Mouse (Mus musculus): ENCODE results near the gene Nfasc.

Nfasc gene

DNA sequence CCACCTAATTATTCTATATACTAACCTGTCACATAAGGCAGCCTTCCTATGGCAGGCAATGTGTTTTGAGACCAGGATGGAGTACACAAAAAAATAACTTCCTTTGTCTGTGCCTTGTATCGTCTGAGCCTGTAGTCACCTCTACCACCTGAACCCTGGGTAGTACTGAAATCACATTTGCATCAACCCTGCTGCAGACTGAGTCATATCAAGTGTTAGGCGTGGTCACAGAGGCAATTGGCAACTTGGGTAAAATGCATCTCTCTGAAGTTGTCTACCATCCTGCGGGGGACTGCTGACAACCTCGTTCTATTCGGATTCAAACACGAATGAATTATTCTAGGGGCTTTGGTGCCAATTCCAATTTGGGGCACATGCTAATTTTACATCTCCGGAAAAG lies 161.5 kb downstream of the Nfasc start:
- no peak for DNase-seq

DNA sequence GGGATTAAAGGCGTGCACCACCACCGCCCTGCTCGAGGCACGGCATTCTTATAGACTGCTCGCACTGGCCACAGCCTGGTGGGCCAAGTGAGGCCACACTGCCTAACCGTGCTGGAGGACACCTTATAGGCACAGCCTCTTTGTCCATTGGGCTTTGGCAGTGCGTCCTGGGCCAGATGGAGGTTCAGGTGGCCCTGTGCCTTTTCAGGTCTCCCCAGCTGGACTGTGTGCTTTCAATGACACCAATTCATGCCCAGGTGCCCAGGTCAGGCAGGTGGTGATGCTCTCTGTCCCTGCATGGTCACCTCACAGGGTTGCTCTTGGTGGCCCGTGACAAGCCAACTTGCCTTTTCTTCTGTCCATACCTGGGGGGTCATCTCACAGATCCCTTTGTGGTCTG lies 164.8 kb downstream of the Nfasc start:
- DNase-seq = no peak

DNA sequence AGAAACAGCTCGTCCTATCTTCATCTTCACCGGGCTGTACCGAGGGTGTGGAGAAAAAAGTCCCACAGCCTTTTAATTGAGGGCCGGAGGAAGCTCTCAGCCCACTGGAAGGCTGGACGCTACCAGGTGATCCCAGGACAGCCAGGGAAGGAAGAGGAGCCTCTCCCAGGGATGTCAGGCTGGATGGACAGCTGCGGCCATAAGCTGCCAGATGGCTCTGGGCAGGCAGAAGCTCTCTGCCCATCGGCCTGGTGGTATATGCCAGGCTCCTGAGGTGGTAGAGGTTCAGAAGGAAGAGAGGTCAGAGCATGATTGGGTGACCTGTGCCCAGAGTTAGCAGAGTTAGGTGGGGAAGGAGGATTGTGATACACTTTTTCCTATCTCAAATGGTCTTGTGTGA lies 168.7 kb downstream of the Nfasc start:
- DNase-seq = no peak

DNA sequence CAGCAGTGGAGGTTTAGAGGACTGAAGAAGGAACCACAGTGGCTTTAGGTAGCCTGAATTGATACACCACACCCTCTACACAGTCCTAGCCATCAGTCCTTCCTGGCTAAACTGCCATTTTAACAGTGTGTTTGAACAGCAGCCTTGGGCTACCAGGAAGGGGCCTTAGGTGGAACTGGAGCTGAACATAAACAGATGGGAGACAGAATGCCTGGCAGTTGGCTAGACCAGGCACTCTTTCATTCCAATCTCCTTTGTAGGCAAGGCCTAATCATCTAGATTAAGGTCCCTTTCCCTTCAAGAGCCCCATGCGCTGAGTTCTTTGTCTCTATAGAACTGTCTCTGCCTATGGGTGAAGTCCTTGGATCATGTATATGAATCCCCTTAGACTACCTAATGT lies 170.0 kb downstream of the Nfasc start:
- DNase-seq = no peak

DNA sequence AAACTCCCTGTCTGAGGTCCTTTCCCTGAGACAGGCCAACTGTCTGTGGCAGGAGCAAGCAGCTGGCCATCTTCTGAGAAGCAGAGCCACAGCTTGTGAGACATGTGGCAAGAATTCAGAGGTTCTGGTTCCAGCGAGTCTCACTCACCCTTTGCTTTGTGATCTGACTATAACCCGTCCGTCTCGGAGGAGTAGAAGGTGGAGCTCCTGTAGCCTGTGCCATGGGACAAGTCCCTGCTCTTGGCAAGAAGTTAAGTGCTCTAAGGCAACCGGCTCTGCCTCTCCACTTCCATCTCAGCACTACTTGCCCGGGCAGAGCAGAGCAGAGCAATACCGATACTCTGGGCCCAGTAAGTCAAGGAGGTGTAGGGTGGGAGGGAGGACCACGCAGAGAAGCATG lies 170.7 kb downstream of the Nfasc start:
- DNase-seq = no peak

DNA sequence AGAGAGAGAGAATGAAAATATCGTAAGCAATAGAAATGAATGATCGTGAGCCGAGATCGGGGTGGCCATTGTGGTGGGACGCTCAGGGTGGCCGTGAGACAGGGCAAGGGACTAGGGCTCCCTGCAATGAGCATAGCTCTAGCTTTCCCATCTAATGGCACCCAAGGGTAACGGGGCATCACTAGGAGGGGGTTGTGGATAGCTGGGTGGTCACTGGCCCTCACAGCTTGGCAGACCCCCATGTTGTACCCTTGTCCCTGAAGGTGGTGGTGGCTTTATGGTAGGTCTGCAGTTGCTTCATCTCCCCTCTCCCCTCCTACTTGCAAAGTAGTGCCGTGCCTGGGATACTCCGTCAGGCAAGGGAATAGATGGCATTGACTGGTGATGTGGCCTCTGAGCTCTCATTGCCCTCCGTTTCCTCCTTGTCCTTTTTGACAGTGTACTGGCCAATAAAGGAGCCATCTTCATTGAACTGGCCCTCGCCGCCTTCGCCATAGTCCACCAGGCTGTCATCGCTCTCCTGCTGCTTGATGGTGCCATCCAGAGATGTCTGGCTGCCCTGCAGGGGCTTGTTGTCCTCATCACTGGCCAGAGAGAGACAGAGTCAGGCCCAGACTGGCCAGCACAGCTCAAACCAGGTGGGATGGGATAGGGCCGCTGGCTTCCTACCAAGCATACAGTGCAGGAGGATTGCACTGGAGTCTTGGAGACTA lies 171.4 kb downstream of the Nfasc start:
- no peak for DNase-seq

DNA sequence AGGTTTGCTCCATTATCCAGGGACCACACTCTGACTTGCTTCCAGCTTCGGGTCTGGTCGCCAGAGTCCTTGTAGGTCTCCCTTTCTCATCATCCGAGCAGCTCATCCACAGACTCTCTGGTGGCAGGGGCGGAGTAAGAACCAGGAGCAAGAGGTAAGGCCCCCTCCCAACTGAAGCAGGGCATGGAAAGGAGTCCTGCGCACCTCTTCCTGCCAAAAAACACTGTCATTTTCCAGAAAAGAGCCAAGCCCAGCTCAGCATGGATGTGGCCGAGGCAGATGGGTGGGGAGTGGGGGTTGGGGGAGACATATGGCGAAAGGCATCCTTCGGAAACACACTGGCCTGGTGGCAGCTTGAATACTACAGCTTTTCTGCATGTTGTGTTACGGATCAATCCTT lies 172.1 kb downstream of the Nfasc start:
- DNase-seq = peak; percentile 56

DNA sequence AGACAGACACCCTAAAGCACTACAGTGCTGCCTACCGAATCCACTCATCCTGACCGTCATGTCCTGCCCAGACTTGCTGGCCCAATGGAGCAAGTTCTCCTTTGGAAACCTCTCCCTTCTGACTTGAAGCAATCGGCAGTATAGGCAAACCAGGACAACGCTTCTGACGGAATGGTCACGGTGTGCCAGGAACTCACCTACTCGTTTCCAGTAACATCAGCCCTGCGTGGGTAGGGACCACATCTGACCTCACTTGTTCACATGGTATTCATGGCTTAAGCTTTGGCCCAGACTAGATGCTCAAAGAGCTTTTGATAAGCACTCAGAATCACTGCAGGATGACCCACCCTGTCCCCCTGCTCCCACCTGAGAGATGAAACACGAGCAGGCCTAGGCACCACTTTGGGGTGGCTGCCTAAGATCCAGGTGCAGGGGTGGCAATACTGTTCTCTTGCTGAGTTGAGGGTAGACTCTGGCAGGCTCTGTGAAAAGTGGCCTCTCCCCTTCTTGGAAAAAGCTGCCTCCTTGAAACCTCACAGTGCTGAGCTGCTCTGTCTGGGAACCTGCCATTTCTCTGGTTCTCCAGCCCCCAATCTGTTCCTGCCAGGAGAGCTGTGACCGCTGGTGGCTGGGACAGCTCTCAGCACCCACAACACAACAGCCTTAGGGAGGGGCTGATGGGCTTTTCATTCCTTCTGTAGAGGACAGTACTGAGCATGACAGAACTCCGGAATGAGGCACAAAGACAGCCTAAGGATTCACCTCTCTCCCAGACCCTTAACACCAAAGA lies 174.1 kb downstream of the Nfasc start:
- no peak for DNase-seq

DNA sequence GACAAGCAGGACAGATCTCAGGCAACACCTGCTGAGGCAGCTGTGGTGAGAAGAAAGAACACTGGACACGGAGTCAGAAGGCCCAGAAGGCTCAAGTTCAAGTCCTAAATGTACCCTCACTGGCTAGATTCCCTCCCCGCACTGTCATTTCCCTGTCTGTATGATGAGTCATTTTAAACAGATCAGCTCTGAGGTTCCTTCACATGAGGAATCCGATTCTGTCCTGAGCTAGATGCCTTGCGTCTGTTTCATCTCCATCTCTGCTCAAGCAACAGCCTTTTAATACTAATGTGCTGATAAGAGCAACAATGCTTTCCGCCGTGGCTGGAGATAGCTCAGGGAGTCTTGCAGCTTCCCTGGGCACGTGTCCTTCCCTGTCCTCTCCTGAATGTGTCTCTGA lies 175.8 kb downstream of the Nfasc start:
- no peak for DNase-seq

DNA sequence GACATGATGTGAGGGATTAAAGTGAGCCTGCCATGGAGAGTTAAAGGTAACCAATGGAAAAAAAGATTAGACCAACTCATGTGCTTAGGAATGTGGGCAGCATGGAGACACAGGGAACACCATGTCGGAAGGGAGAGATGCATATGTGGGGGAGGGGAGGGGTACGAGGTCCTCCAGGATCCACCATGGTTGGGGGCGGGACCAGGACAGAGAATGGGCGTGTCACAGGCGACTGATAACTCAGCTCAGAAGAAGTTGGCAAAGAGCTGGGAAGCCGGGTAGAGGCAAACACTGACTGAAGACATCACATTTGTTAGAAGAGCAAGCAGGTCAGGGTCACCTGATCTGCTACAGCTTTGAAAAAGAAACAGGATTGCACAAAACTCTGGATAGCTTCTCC lies 176.7 kb downstream of the Nfasc start:
- DNase-seq = no peak

DNA sequence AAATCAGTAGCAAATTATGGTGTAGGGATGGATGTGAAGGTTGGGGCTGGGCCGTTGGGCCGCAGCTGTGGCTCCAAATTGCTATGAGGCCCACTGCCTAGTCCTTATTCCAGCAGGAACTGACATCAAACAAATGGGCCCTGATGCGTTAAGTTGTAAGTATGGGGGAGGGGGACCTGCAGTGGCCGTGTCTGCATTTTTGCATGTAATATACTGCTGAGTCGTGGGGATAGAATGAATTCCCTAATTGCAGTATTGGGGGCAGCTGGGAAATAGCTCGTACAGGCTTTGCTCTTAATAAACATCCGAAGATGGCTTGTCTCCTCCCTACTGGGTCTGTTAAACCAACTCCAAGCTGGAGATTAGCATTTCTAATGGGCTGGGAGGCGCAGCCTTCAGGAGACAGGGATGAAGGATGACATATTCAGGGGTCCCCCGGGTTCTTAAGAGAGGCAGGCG lies 179.2 kb downstream of the Nfasc start:
- no peak for DNase-seq

DNA sequence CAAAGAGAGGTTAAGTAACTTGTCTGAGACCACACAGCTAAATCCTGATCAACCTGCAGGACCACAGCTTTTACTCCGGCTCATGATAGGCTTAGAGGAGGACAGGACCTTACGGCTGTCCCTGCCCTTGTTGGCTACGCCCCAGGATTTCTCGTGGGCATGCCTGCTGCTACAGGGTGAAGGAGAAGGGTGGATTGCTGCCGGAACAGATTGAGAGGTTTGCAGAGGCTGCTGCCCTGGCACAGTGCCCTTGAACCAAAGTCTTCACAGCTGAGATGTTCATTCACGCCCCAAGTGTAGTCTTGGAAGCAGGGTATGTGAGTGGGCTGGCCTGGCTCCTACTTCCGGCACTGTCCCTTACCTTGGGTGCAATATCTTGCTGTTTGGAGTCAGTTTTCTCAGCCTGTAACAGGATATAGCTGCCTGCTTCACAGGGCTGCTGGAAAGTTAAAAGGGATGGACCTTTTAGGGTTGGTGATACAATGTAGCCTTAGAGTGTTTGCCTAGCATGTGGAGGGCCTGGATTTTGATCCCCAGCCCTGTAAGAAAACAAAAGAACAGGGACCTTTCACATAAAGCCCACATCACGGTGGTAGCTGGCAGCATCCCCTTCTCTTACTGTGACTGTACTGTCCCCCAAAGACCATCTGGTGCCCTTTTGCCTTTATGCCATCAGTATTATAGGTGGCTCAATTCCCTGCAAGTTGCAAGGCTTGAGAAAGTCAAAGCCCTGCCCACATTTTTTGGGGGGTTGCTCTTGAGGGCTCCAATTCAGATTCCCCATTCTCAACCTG lies 180.5 kb downstream of the Nfasc start:
- no peak for DNase-seq

DNA sequence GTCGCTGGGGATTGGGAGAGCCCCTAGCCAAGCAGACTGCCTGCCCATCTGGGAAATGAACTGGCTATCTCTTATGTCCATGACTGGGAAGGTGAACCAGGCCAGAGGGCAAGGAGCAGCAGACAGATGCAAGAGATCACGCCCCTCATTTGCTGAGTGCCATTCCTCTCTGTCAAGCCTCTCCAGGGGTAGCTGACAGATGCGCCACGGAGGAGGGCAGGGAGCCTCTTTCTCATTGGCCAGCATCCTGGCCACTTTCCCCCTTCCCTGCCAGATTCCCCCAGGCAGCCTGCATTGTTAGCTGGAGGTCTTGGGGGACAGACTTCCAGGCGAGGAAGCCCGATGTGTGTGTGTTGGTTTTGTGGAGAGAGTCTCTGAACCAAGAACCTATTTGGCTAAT lies 182.6 kb downstream of the Nfasc start:
- DNase-seq = no peak

DNA sequence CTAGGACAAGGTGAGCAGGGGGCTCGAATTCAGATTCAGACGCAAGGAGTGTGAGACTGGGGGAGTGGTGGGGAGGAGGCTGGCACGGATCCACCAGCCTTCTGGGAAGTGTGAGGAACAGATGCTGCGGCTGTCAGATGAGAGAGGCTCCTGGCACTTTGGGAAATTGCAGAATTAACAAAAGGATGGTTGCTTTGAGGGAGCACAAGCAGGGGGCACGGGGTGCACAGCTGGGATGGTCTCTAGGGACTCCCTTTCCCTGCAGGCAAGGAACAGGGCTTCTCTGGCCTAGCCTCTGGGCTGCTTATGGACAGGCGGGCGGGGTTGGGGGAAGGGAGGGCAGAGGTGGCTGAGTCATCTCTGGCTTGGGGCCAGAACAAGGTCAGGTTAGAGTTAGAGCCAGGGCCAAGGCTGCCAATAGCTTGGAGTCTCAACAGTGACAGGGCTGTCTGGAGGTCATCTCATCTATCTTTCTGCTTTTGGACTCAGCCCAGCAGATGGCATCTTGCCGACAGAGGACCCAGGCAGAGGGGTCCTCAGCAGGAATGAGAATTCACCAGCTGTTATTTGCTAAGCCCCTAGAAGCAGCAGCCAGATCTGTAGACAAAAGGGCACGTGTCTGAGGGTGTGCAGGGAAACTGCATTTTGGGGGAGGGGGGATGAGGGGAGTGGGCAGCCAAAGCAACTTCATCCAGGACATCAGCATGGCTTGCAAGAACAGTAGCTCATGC lies 183.5 kb downstream of the Nfasc start:
- peak; percentile 71 for DNase-seq

DNA sequence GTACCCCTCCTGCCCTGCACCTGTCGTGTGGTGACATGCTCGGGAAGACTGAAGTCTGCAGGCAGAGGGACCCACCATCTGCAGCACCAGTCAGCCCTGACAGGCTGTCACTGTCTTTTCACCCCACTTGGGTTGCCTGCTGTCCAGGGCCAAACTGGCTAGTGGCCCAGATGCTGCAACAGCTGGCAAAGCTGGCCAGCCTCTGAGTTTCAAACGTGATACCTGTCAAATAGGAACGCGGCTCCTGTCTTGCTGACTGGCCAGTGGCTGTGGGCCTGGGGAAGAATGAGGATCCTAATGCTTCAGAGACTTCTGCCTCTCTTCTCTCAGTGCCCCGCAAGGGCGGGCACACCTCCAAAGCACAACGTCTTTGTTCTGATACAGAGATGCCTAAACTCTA lies 197.8 kb downstream of the Nfasc start:
- DNase-seq = no peak

DNA sequence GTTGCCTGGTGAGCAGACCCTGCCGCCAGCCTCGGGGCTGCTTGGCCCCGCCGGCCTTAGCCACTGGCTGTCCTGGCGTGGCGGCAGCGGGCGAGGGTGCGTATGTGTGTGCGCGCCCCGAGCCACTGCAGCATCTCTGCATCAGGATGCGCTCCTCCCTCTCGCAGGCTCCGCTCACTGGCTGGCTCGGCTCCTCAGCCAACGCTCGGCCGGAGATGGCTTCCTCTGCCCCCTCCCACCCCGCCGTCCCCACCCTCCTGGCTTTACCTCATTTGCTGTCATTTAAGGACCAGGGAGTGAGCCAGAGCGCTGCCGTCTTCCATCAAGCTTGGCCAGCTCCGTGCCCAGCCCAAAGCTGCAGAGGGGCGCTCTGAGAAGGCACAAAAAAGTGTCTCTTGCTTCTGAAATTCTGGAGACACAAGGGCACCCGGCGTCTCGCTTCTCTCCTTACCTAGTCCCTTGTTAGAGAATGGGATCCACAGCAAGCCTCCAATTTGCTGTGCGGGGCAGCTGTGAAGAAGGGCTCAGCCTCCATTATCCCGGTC lies 198.8 kb downstream of the Nfasc start, which contains the start of gene Cntn2:
Gene Cntn2, minus strand, starts transcription at position 495 of the 545 bp plus-strand sequence.
- DNase-seq = peak; percentile 74

DNA sequence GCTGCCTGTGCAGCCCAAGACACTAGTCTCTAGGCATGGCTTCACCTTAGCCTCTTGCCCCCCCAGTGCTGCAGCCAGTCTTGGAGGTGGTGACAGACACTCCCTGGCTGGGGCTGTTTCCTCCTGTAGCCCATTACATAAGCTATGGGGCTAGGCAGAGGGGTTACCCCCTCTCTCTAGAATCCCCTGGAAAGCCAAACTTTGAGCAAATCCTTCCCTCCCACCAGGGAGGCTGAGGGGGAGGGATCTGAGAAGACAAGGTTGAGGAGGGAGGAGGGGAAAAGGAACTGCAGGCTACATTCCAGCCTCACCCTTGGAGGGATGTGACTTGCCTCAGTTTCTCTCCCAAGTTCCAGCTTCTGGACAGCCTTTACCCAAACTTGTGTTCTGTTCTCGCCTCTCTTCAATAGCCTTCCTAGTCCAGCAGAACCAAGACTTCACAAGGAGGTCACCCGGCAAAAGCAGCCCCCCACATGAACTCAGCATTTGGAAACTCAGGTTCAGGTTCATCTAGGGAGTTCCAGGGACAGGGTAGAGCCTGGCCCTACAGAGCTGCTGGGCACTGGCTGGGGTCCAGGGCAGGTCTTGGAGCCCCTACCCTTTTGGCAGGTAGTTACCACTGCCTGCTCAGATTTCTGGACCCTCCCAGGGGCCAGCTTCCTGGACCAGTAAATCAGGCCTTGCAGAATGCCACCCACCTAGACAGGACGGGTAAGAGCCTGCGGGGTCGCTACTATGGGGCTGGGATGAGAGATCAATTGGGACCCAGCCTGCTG lies 199.6 kb downstream of the Nfasc start:
- DNase-seq = no peak

DNA sequence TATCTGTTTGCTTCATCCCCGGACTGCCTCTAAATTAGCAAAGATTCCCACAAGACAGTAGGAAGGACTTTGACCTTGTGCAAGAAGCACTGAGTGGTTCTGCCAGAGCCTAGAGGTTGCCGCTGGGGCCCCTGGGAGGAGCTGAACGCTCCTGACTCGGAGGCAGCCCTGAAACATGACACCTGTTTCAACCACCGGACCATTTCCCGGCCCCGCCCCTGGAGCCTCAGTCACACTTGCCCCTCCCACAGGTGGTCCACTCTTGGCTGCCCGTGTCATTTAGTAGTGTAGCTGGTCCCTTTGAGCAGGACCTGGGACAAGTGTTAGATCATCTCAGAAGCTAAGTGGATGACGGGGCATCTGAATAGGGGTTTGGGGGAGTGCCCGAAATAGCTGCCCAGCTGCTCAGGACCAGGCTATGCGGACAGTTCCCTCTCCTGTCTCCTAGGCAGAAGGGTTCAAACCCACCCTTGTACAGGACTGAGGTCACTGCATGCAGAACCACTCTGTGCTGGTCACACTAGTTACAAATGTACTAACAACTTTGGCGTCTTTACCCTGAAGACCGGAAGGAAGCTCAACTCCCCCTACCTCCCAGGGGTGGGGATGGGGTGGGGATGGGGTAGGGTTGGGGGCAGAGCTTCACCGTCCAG lies 200.3 kb downstream of the Nfasc start:
- no peak for DNase-seq

DNA sequence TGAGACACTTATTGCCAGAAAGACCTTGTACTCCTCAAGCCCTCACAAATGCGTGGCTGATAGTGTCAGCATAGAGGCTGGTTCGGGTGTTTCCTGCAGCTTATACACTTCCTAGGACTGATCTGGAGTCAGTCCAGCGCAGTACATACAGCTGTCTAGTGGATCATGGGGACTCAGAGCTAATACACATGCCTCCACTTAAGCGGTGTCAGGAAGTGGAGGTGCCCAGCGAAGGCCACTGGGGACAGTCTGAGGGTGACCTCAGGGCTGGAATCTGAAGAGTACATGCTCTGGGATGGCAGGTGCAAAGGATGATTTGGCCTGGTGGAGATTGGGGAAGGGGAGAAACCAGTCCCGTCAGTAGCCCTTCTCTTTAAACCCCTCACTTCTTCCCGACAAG lies 200.9 kb downstream of the Nfasc start:
- no peak for DNase-seq

DNA sequence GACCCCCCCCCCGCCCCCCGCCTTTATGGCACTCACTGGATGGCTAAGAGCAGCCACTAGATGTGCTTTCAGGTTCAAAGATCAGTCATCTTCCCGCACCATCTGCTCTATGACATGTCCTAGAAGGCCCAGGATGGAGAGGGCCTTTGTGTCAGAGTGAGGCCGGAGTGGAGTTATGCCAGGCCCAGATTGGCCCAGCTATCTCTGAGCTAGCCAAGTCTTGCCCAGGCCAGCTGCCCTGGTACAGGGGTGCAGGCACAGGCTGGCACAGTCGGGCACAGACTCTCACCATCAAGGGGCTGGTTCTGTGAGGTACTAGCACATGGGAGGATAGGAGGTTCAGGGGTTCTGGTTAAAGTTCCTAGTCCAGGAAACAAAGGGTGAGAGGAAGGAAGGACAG lies 203.9 kb downstream of the Nfasc start:
- no peak for DNase-seq

DNA sequence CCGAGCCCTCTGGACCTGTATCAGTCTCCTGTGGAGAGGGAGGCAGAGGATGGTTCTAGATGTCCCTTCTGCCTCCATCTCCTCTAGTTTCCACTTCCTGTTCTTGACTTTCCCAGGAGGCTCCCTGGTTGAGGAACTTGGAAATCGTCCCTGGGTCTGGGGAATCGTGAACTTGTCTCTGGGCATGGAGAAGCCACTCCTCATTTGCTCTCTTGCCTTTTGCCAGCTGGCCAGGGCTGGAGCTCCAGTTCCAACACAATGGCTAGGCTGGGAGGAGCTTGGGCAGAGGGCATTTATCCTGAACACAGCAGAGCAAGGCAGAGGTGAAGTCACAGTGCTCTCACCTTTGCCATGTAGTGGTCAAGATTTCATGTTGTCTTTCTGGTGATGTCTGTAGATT lies 205.2 kb downstream of the Nfasc start:
- no peak for DNase-seq
